Mouse (Mus musculus): ENCODE measurements around the gene Lrp6. TPM values are rescaled to one million over a fixed set of nuclear protein-coding genes. Genes with fewer than 3 reads are reported as not detected.

The Lrp6 gene
- total and polyA plus RNA-seq, 2 experiments from 2014 or later = 15.9 to 26.6 TPM

- no peak overlapping the region for H3K4me3 ChIP-seq (ENCODE audit: low read depth, low read length)
- peaks cover 4% of the 10 kb centered on the region; the same call in 1 of the 2 replicates for H3K36me3 ChIP-seq (replicated peaks; ENCODE audit: control insufficient read depth, insufficient read depth, low read length)
- peak; percentile 73 for DNase-seq (ENCODE audit: low spot score)
- WGBS = 58% methylated on average over 9 of the region's 9 CpGs
- 0 out of 2 replicates have a peak, but pooled peaks cover 5% of the 10 kb centered on the region for H3K4me1 ChIP-seq (ENCODE audit: control insufficient read depth, insufficient read depth)
- H3K27me3 ChIP-seq (ENCODE audit: control insufficient read depth, insufficient read depth, low read length) = no peaks in the 10 kb centered on the region
- no peak overlapping the region for H3K4me2 ChIP-seq (ENCODE audit: low read depth, low read length)
- TF ChIP-seq CTCF (IDR thresholded peaks at IDR 0.05; ENCODE audit: low read depth) (peak; percentile 91), EP300 (IDR thresholded peaks at IDR 0.05; ENCODE audit: low read depth) (no peak)
- H3K27ac ChIP-seq (ENCODE audit: low read depth) = no peak overlapping the region
- peak; percentile 55 for ATAC-seq (ENCODE audit: insufficient read depth, low read depth)
- H3K9ac ChIP-seq (replicated peaks; ENCODE audit: low read depth, low read length) = no peak overlapping the region
- no peaks in the 10 kb centered on the region for H3K9me3 ChIP-seq (replicated peaks; ENCODE audit: control insufficient read depth, low read length)
Observed at GRCm38 (mm10) chr6:134606949-134607746, 40.4 kb upstream of the Lrp6 start.

GRCm38 (mm10) chr6:134606540-134606939 lies 39.8 kb upstream of the Lrp6 start:
- peaks cover 4% of the 10 kb centered on the region; the same call in 1 of the 2 replicates for H3K36me3 ChIP-seq (replicated peaks; ENCODE audit: control insufficient read depth, insufficient read depth, low read length)
- H3K4me3 ChIP-seq (ENCODE audit: low read depth, low read length) = no peak overlapping the region
- no peak overlapping the region for H3K9ac ChIP-seq (replicated peaks; ENCODE audit: low read depth, low read length)
- H3K4me2 ChIP-seq (ENCODE audit: low read depth, low read length) = no peak overlapping the region
- no peak for TF ChIP-seq CTCF (IDR thresholded peaks at IDR 0.05; ENCODE audit: low read depth)
- TF ChIP-seq EP300 (IDR thresholded peaks at IDR 0.05; ENCODE audit: low read depth) = no peak
- H3K4me1 ChIP-seq (ENCODE audit: control insufficient read depth, insufficient read depth) = no peaks in the 10 kb centered on the region
- DNase-seq (ENCODE audit: low spot score) (no peak), ATAC-seq (ENCODE audit: insufficient read depth, low read depth) (no peak)
- 66% methylated on average over 6 of the region's 6 CpGs for WGBS
- no peak overlapping the region for H3K27ac ChIP-seq (ENCODE audit: low read depth)
- H3K27me3 ChIP-seq (ENCODE audit: control insufficient read depth, insufficient read depth, low read length) = no peaks in the 10 kb centered on the region
- H3K9me3 ChIP-seq (replicated peaks; ENCODE audit: control insufficient read depth, low read length) = no peaks in the 10 kb centered on the region

- Histone ChIP-seq H3K4me1 (ENCODE audit: control insufficient read depth, insufficient read depth) (no peaks in the 10 kb centered on the region), H3K4me2 (ENCODE audit: low read depth, low read length) (no peak overlapping the region), H3K9me3 (replicated peaks; ENCODE audit: control insufficient read depth, low read length) (no peaks in the 10 kb centered on the region), H3K9ac (replicated peaks; ENCODE audit: low read depth, low read length) (no peak overlapping the region), H3K36me3 (replicated peaks; ENCODE audit: control insufficient read depth, insufficient read depth, low read length) (peaks cover 4% of the 10 kb centered on the region; the same call in 1 of the 2 replicates), H3K4me3 (ENCODE audit: low read depth, low read length) (no peak overlapping the region), H3K27ac (ENCODE audit: low read depth) (no peak overlapping the region), H3K27me3 (ENCODE audit: control insufficient read depth, insufficient read depth, low read length) (no peaks in the 10 kb centered on the region)
- no peak for TF ChIP-seq EP300 (IDR thresholded peaks at IDR 0.05; ENCODE audit: low read depth)
- TF ChIP-seq CTCF (IDR thresholded peaks at IDR 0.05; ENCODE audit: low read depth) = no peak
- WGBS = 83% methylated on average over 3 of the region's 3 CpGs
- no peak for ATAC-seq (ENCODE audit: insufficient read depth, low read depth)
- no peak for DNase-seq (ENCODE audit: low spot score)
Observed at GRCm38 (mm10) chr6:134605196-134605595, 38.4 kb upstream of the Lrp6 start.

- ATAC-seq (ENCODE audit: insufficient read depth, low read depth) = no peak
Observed at GRCm38 (mm10) chr6:134602371-134603003, 35.7 kb upstream of the Lrp6 start.

GRCm38 (mm10) chr6:134601766-134602165 lies 35.0 kb upstream of the Lrp6 start:
- Histone ChIP-seq H3K27me3 (ENCODE audit: control insufficient read depth, insufficient read depth, low read length) (no peaks in the 10 kb centered on the region), H3K4me1 (ENCODE audit: control insufficient read depth, insufficient read depth) (no peaks in the 10 kb centered on the region), H3K4me3 (ENCODE audit: low read depth, low read length) (no peak overlapping the region), H3K9ac (replicated peaks; ENCODE audit: low read depth, low read length) (no peak overlapping the region), H3K9me3 (replicated peaks; ENCODE audit: control insufficient read depth, low read length) (no peaks in the 10 kb centered on the region), H3K4me2 (ENCODE audit: low read depth, low read length) (no peak overlapping the region), H3K27ac (ENCODE audit: low read depth) (no peak overlapping the region), H3K36me3 (replicated peaks; ENCODE audit: control insufficient read depth, insufficient read depth, low read length) (no peaks in the 10 kb centered on the region)
- WGBS = 31% methylated on average over 3 of the region's 3 CpGs
- DNase-seq (ENCODE audit: low spot score) = no peak
- TF ChIP-seq CTCF (IDR thresholded peaks at IDR 0.05; ENCODE audit: low read depth) (no peak), EP300 (IDR thresholded peaks at IDR 0.05; ENCODE audit: low read depth) (no peak)
- ATAC-seq (ENCODE audit: insufficient read depth, low read depth) = no peak

More at GRCm38 (mm10) chr6:134602371-134603003, 35.7 kb upstream of the Lrp6 start:
- Histone ChIP-seq H3K9ac (replicated peaks; ENCODE audit: low read depth, low read length) (no peak overlapping the region), H3K36me3 (replicated peaks; ENCODE audit: control insufficient read depth, insufficient read depth, low read length) (no peaks in the 10 kb centered on the region), H3K27ac (ENCODE audit: low read depth) (no peak overlapping the region), H3K4me2 (ENCODE audit: low read depth, low read length) (no peak overlapping the region), H3K4me3 (ENCODE audit: low read depth, low read length) (no peak overlapping the region), H3K27me3 (ENCODE audit: control insufficient read depth, insufficient read depth, low read length) (no peaks in the 10 kb centered on the region), H3K9me3 (replicated peaks; ENCODE audit: control insufficient read depth, low read length) (no peaks in the 10 kb centered on the region), H3K4me1 (ENCODE audit: control insufficient read depth, insufficient read depth) (no peaks in the 10 kb centered on the region)
- TF ChIP-seq CTCF (IDR thresholded peaks at IDR 0.05; ENCODE audit: low read depth) (no peak), EP300 (IDR thresholded peaks at IDR 0.05; ENCODE audit: low read depth) (no peak)
- 59% methylated on average over 10 of the region's 10 CpGs for WGBS
- DNase-seq (ENCODE audit: low spot score) = no peak

All from heart, postnatal 0 days (tissue).